Mouse (Mus musculus) limb, embryonic 14.5 days (tissue): Measurements from ENCODE around the gene E130308A19Rik. TPM values are rescaled to one million over a fixed set of nuclear protein-coding genes. Genes with fewer than 3 reads are reported as not detected.

Experiments used
- ATAC-seq: fragments of 200-750 bp; cut with Nextera tagmentation; 2 replicates; pipeline ENCODE4 v1.8.0; 2017; ENCODE audit warnings: low read depth, moderate number of reproducible peaks, moderate TSS enrichment; ENCODE audit not compliant: low FRiP score
- DNase-seq: peaks from one replicate; pipeline ENCODE4 v3.0.0-alpha.2; 2015; ENCODE audit warnings: low spot score
- H3K27ac ChIP-seq: fragments of 300-500 bp; sonication (generic); replicated peaks from 2 replicates; pipeline ENCODE4 v1.5.1; 2014; ENCODE audit warnings: low read depth, mild to moderate bottlenecking, low read length, moderate library complexity, mixed read lengths
- H3K27me3 ChIP-seq: fragments of 300-500 bp; sonication (generic); 2 replicates; pipeline ENCODE4 v1.6.1; 2014; ENCODE audit warnings: low read length, mixed read lengths; ENCODE audit not compliant: control insufficient read depth, insufficient read depth
- H3K36me3 ChIP-seq: fragments of 300-500 bp; sonication (generic); 2 replicates; pipeline ENCODE4 v1.6.1; 2014; ENCODE audit warnings: mild to moderate bottlenecking, low read length, moderate library complexity, mixed read lengths; ENCODE audit not compliant: control insufficient read depth, insufficient read depth
- H3K4me1 ChIP-seq: fragments of 300-500 bp; sonication (generic); 2 replicates; pipeline ENCODE4 v1.6.1; 2014; ENCODE audit warnings: antibody characterized with exemption, low read length, mixed read lengths; ENCODE audit not compliant: control insufficient read depth, insufficient read depth
- H3K4me2 ChIP-seq: fragments of 300-500 bp; sonication (generic); replicated peaks from 2 replicates; pipeline ENCODE4 v1.6.1; 2014; ENCODE audit warnings: low read depth, mild to moderate bottlenecking, low read length, moderate library complexity; ENCODE audit not compliant: severe bottlenecking
- H3K4me3 ChIP-seq: fragments of 300-500 bp; sonication (generic); replicated peaks from 2 replicates; pipeline ENCODE4 v1.5.1; 2014; ENCODE audit warnings: low read length
- H3K9ac ChIP-seq: fragments of 300-500 bp; sonication (generic); 2 replicates; pipeline ENCODE4 v1.6.1; 2014; ENCODE audit warnings: mild to moderate bottlenecking, low read depth, low read length, moderate library complexity; ENCODE audit not compliant: severe bottlenecking
- H3K9me3 ChIP-seq: fragments of 300-500 bp; sonication (generic); 2 replicates; pipeline ENCODE4 v1.6.1; 2016; ENCODE audit warnings: low read length; ENCODE audit not compliant: control insufficient read depth
- POLR2A ChIP-seq: fragments of 200-500 bp; IDR thresholded peaks from 2 replicates; pipeline ENCODE4 v1.8.0; 2012; ENCODE audit warnings: inconsistent platforms, mild to moderate bottlenecking, moderate library complexity, borderline replicate concordance; ENCODE audit not compliant: insufficient read depth, insufficient read length; ENCODE audit errors: extremely low read depth
- WGBS: fragments of 180-500 bp; shearing (Covaris S2); extraction: QIAGEN DNeasy Blood & Tissue Kit; methylation state at CpG from one replicate; pipeline ENCODE4 v1.1.7; 2014; 5-methylcytosine and 5-hydroxymethylcytosine counted together
- polyA plus RNA-seq, 2 experiments: library from polyadenylated mRNA; depleted of rRNA in 1 of 2; stranded (reverse) in 1 of 2; unstranded in 1 of 2; fragments of >200 nt; fragmentation: Nextera tagmentation in 1 of 2; extraction: Ambion mirVana in 1 of 2; gene quantifications; 2 replicates each; pipeline versions ENCODE4 v1.2.1 to v1.2.3; 2012 to 2014

E130308A19Rik gene
- polyA plus RNA-seq, 2 experiments, result 7.6 to 17.6 TPM

DNA sequence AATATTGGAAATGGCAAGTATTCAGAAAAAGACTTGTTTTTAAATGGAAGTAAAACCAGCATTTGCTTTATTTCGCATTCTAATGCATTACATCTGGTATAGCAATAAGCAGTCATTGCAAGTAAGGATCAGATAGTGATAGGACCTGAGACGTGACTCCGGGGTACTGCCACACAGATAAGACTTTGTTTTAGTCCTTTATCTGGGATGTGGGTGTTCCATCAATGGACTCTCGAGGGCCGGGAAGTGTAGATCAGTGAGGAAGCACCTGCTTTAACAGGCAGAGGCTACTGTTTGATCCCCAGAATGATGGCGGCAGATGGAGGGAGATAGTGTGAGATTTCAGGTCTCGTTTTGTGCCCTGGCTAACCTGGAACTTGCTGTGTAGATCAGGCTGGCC is 105.5 kb downstream of the E130308A19Rik start:
- 91% methylated on average over 7 of the region's 7 CpGs for WGBS

DNA sequence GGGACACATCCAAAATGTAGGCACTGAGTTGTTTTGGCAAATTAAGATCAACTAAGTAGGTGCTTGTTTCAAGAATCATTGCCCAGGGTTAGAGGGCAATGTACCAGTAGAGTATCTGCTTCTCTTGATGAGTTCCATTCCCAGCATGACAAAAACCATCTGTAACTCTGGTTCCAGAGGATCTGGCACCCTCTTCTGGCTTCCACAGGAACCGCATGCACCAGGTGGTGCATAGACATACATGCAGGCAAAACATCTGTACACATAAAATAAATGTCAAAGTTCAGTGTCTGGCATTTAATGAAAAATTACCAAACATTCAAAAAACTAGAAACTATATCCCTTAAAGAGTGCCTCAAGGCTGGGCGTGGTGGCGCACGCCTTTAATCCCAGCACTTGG is 113.3 kb downstream of the E130308A19Rik start:
- no peak overlapping the region for H3K9ac ChIP-seq
- DNase-seq, result no peak
- TF ChIP-seq POLR2A, result no peak
- WGBS, result 97% methylated on average over 4 of the region's 4 CpGs
- H3K4me1 ChIP-seq, result no peaks in the 10 kb centered on the region
- H3K4me3 ChIP-seq, result no peak overlapping the region
- no peaks in the 10 kb centered on the region for H3K27me3 ChIP-seq
- no peak for ATAC-seq
- no peaks in the 10 kb centered on the region for H3K36me3 ChIP-seq
- no peak overlapping the region for H3K27ac ChIP-seq
- H3K9me3 ChIP-seq, result no peaks in the 10 kb centered on the region
- no peak overlapping the region for H3K4me2 ChIP-seq

More for the DNA sequence above, 105.5 kb downstream of the E130308A19Rik start:
- H3K36me3 ChIP-seq, result no peaks in the 10 kb centered on the region
- no peaks in the 10 kb centered on the region for H3K4me1 ChIP-seq
- no peak overlapping the region for H3K4me2 ChIP-seq
- TF ChIP-seq POLR2A, result no peak
- no peaks in the 10 kb centered on the region for H3K9me3 ChIP-seq
- DNase-seq (no peak), ATAC-seq (no peak)
- H3K27me3 ChIP-seq, result no peaks in the 10 kb centered on the region
- no peak overlapping the region for H3K9ac ChIP-seq
- no peak overlapping the region for H3K27ac ChIP-seq
- H3K4me3 ChIP-seq, result no peak overlapping the region

DNA sequence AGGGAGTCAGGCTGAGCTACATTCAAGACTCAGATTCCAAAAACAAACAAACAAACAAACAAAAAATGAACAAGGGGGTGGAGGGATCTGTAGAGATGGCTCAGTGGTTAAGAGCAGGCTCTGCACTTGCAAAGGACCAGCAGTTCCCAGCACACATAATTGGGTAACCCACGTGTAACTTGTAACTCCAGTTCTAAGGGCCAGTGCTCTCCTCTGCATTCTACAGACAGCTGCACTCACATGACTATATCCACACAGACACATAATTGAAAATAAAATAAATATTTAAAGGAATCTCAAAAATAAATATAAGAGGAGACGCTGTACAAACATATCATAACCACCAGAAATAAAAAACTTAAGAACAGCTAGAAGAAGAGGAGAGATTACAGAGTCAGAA is 113.9 kb downstream of the E130308A19Rik start:
- Histone ChIP-seq H3K4me3 (no peak overlapping the region), H3K9me3 (no peaks in the 10 kb centered on the region), H3K9ac (no peak overlapping the region), H3K36me3 (no peaks in the 10 kb centered on the region), H3K27me3 (no peaks in the 10 kb centered on the region), H3K27ac (no peak overlapping the region), H3K4me1 (no peaks in the 10 kb centered on the region), H3K4me2 (no peak overlapping the region)
- WGBS, result 80% methylated on average over 2 of the region's 2 CpGs
- no peak for TF ChIP-seq POLR2A
- DNase-seq (no peak), ATAC-seq (no peak)

DNA sequence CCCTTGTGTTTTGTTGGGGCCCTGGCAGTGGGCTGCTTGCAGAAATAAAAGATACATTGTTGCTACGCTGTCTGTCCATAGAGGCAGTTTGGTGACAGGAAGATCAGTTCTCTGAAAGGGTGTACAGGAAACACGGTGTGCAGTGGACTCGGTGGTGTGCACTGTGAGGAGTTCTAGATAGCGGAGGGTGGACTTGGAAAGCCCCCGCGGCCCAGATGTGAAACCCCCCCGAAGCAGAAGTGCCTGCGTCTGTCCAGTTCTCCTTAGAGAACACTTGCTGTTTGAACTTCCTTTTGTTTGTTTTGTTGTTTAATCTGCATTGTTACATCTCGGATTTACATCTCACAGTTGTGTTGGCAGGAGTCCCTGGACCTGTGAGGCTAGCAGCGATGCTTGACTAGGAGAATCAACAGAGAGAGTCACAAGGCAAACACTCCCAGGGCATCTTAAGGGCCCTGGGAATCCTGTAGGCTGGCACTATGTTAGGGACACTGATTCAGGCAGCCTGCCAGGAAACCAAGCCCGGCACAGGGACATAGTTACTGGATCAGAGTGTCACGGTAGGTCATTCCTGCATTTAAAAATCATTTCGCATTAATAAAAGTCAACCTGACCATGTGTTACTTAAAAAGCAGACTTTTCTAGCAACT is 127.6 kb downstream of the E130308A19Rik start:
- peaks cover 4% of the 10 kb centered on the region; the same call in 1 of the 2 replicates for H3K36me3 ChIP-seq
- H3K4me3 ChIP-seq, result no peak overlapping the region
- H3K4me2 ChIP-seq, result no peak overlapping the region
- DNase-seq (no peak), ATAC-seq (no peak)
- H3K27me3 ChIP-seq, result no peaks in the 10 kb centered on the region
- WGBS, result 74% methylated on average over 13 of the region's 13 CpGs
- peaks cover 7% of the 10 kb centered on the region; the same call in 1 of the 2 replicates for H3K4me1 ChIP-seq
- no peaks in the 10 kb centered on the region for H3K9me3 ChIP-seq
- no peak overlapping the region for H3K9ac ChIP-seq
- no peak for TF ChIP-seq POLR2A
- no peak overlapping the region for H3K27ac ChIP-seq

DNA sequence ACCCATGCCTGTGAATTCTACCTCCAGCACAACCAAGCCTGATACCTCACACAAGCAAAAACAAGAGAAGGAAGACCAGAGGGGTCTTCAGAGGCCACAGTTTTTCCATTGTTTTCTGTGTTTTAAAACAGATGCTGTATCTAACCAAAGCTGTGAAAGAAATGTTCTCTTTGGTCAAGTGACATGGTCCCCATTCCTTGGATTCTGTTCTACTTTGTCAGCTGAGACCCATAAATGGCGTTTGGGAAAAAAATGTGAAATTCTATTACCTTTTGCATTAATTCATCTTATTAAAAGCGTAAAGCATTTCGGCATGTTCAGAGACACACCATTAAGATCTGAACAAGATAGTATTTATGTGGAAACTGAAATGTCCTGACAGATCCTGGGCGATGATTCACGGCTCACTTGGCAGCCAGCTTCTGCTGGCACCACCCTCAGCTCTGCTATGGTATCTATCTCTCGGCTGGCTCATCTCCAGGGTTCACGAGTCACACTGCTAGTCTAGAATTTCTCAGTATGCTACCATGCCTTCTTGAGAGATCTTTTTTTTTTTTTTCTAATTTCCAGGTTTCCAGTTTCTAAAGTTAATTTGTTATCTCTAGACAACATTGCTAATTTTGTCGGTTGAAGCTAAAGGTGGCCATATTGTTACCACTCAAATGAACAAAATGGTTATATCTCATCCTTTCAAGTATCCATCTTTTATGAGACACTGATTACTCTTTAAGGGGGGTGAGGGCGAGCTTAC is 130.5 kb downstream of the E130308A19Rik start:
- no peak overlapping the region for H3K4me2 ChIP-seq
- H3K36me3 ChIP-seq, result peaks cover 4% of the 10 kb centered on the region; the same call in 1 of the 2 replicates
- no peak overlapping the region for H3K4me3 ChIP-seq
- DNase-seq, result peak; percentile 27
- TF ChIP-seq POLR2A, result no peak
- WGBS, result 85% methylated on average over 9 of the region's 9 CpGs
- no peaks in the 10 kb centered on the region for H3K27me3 ChIP-seq
- no peak for ATAC-seq
- H3K9ac ChIP-seq, result no peak overlapping the region
- H3K4me1 ChIP-seq, result peaks cover 10% of the 10 kb centered on the region; the same call in 1 of the 2 replicates
- no peak overlapping the region for H3K27ac ChIP-seq
- H3K9me3 ChIP-seq, result no peaks in the 10 kb centered on the region
